Mouse (Mus musculus): ENCODE measurements at regions not wholly inside any gene's neighbourhood (a gene's known extent, or its start where the extent isn't known, plus 50 kb on each side); places are given as distances from the start of the nearest gene placed in this dataset.

GRCm38 (mm10) chr13:110990677-110991076 lies 264.1 kb upstream of the Actbl2 start:
- DNase-seq (ENCODE audit: low spot score) = no peak

DNA sequence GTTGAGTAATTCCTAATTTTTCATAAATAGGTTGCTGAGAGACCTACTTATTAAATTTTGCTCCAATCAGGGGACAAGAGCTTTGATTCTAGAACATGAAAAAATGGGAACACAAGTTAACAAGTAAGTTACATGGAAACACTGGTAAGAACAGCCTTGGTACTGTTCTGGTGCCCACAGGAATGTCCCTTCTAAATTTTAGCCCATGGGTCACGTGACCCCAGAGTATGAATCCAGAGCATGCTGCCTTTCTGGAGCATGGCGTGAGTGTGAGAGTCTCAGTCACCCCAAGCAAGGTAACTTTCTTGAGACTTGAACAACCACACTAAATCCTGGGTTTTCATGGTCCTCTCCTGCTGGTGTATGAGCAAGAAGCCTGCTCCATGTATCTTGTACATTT lies 263.7 kb upstream of the Actbl2 start:
- no peak for DNase-seq (ENCODE audit: low spot score)

DNA sequence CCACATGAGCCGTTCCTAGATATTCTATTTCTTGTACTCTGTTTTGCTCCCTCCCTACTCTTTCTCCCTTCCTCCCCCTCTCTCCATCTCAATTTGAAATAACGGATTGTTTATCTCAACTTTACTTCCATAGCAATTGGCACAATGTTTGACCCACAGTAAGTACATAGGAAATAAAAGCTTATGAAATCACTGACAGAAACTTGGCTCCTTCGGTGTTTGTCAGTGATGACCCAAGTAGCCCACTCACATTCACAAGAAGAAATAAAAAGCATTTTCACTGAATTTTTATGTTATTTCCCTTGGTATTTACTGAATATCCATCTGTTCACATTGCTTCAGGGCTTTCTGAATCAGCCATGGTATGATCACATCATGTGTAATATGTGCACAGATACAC lies 260.2 kb upstream of the Actbl2 start:
- DNase-seq (ENCODE audit: low spot score) = no peak

- DNase-seq (ENCODE audit: low spot score) = no peak
Measured at GRCm38 (mm10) chr13:111002670-111003069, 252.1 kb upstream of the Actbl2 start.

DNA sequence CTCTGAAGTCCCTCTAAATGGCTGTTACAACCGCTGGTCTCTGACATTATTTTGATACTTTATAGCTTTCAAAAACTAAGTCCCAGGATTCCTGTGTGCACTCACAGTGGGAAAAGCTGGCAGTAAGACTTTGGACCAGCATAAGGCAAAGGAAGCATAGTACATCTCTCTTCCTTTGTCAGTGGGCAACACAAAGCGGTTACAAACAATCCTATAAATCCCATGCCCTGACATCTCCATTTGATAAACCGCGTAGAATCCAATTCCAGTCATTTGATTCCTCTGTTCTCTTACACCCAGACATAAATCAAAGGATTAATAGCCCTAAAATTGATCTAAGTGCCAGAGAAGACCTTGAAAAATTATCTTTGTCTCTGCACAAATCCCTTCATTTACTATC lies 240.7 kb upstream of the Actbl2 start:
- no peak for DNase-seq (ENCODE audit: low spot score)

DNA sequence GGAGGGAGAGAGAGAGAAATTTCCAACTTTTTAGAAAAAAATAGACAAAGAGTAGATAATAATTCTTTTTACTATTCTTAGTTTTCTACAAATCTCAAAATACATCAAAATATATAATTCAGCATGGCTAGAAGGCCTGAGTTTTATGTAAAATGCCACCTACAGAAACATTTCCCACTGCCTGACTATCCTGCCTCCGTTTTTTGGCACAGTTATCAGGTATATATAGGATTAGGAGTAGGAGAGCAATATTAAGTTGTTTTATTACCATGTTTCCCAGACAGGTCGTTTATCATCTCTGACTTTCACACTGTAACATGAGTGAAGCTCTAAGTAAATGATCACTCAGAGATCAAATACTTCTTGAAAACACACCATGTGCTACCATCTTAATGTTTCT lies 224.7 kb upstream of the Actbl2 start:
- DNase-seq (ENCODE audit: low spot score) = no peak

GRCm38 (mm10) chr13:111031633-111032032 lies 223.2 kb upstream of the Actbl2 start:
- no peak for DNase-seq (ENCODE audit: low spot score)

- DNase-seq (ENCODE audit: low spot score) = no peak
Measured at GRCm38 (mm10) chr13:111043637-111044036, 211.2 kb upstream of the Actbl2 start.

DNA sequence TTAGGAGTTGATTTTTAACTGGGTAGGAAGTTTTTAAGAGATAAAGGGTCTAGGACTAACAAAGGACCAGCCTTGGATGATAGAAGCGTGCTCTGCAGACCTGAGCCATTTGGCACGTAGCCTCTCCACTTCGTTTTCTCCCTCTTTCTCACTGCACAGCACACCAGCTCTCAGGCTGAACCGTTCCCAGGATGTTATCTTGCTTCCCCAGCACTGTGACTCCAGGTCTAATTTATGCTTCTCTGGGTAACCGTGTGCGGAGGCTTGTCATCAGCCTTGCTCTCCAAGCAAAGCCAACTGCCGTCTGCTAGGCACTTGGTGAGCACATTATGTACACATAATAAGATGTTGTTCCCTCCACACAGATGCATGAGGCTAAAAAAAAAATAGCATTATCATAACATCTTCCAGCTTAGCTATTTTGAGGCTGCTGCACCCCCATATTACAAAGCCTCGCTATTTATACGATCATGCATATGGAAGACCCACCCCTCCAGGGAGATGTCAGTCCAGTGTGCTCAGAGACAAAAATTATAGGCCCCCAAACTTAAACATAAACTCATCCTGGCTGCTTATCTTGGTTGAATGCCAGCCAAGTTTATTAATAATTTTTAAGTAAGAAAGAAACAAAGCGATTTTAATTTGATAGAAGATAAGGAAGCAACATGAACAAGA lies 210.3 kb upstream of the Actbl2 start:
- DNase-seq (ENCODE audit: low spot score) = peak; percentile 76

GRCm38 (mm10) chr13:111050097-111050496 lies 204.7 kb upstream of the Actbl2 start:
- no peak for DNase-seq (ENCODE audit: low spot score)

DNA sequence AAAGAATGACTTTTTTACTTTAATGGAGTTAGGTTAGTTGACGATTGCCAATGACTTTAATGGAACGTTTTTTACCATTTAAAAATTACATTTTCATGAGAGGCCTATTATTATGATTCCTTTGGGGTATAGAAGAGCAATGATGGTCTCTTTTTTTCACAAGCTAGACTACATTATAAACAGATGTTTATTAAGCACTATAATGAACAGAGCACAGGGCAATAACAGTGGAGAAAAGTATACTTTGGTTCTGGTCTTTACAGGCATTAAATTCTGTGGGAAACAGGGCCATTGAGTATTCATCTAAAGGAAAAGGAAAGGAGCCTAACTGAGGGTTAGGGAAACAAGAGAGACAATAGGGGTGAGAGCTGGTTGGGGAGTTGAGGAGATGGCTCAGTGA lies 199.0 kb upstream of the Actbl2 start:
- no peak for DNase-seq (ENCODE audit: low spot score)

GRCm38 (mm10) chr13:111087753-111088152 lies 167.1 kb upstream of the Actbl2 start:
- no peak for DNase-seq (ENCODE audit: low spot score)

DNA sequence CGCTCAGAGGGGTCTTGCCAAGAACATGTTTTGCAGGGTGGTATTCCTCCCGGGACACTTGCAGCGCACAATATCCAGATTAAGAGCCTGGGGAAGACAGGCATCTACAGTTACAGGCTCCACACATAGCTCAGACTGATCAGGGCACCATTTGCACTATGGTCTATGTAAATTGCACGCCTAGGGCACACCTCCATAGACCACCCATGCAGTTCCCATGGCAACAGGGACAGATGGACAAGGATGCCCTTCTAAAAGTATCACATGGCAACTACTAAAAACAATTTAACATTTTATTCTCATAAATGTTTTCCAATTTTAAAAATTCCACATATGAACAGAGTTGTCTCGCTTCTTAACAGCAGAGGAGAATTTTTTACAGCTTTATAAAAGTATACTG lies 158.7 kb upstream of the Actbl2 start:
- DNase-seq (ENCODE audit: low spot score) = no peak

GRCm38 (mm10) chr13:111097336-111097735 lies 157.5 kb upstream of the Actbl2 start:
- DNase-seq (ENCODE audit: low spot score) = no peak

DNA sequence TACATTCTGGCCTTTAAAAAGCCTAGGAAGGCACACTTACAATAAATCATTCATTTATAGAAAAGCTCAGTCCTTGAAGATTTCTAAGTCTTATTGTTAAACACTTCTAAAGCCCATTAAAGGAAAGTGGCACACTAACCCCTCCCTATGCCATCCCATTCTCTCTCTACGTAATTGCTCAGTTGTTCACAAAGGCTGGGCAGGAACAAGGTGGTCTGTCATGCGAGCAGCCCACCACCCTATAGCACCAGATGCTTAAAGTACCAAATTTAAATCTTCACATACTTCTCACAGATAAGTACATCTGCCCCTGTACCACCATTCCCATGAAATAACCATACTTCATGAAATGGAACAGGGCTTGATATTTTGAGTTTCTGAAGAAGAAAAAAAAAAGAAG lies 156.1 kb upstream of the Actbl2 start:
- DNase-seq (ENCODE audit: low spot score) = no peak

- peak; percentile 26 for DNase-seq (ENCODE audit: low spot score)
Measured at GRCm38 (mm10) chr13:111099252-111099651, 155.6 kb upstream of the Actbl2 start.

GRCm38 (mm10) chr13:111100448-111100847 lies 154.4 kb upstream of the Actbl2 start:
- DNase-seq (ENCODE audit: low spot score) = no peak

GRCm38 (mm10) chr13:111104567-111105219 lies 150.1 kb upstream of the Actbl2 start:
- DNase-seq (ENCODE audit: low spot score) = no peak

GRCm38 (mm10) chr13:111131108-111131507 lies 123.7 kb upstream of the Actbl2 start:
- no peak for DNase-seq (ENCODE audit: low spot score)

DNA sequence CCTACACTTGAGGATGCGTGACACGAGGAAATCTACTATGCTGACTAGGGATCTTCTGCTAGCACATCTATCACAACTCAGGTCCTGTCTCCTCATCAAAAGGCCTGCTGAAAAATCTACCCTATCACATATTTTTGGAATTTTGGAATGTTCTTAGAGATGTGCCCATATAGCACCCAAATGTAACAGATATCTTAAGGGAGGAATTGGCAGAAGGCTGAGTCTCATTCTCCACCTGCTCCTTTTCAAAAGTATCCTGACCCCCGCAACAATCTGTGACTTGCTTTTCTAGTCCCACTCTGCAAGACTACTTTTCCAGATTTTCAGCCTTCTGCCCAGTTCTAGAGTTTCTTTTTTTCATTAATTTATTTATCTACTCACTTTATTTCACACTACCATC lies 118.4 kb upstream of the Actbl2 start:
- no peak for DNase-seq (ENCODE audit: low spot score)

DNA sequence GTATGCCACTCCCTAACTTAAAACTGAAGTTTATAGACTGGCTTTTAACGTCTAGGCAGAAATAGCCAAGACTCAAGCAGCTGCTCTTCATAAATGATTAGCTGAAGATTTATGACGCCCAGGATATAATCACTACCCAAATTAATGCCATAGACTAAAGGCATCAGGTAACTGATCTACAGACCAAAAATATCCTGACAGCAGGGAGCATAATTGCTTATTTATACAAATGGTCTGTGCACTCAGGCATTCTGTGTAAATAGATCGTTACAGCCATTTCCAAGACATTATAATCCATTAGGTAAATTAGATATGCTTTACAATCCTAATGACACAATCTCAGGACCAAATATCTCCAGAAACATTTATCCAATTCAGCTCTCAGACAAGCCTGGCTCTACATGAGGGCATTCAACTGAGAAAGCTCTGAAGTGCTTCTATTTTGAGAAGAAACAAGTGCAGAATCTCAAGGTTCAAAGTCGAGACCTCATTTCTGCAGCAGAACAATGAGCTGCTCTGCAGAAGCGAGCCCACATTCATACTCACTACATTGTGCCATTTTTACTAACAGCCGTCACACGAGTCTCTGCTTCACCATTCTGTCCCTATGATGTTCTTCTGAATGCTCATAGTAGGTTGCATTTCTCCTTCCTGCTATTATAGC lies 111.9 kb upstream of the Actbl2 start:
- DNase-seq (ENCODE audit: low spot score) = no peak

DNA sequence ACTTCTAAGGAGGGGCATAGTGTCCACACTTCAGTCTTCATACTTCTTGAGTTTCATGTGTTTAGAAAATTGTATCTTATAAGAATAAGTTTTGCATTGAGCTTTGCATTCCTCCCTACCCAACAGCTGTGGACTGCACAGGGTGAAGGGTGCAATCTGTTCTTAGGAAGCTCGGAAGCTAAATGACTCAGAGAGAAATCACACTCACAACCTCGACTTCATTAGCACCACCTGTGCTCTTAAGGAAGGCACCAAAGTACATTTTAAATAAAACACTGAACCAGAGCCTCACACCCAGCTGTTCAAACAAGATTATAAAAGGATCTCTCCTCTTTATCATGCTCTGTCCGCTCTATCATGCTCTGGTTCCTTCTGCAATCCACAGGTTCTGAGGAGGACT lies 110.1 kb upstream of the Actbl2 start:
- peak; percentile 10 for DNase-seq (ENCODE audit: low spot score)

- DNase-seq (ENCODE audit: low spot score) = no peak
Measured at GRCm38 (mm10) chr13:111157921-111158638, 96.7 kb upstream of the Actbl2 start.

All from layer of hippocampus, adult 11-12 months (tissue).